Mouse (Mus musculus): ENCODE data around the gene Ltbp1. TPM values are rescaled to one million over a fixed set of nuclear protein-coding genes. Genes with fewer than 3 reads are reported as not detected.
A peak's percentile ranks its signal among the peaks of the same experiment; 100 is the strongest.

Gene Ltbp1
- polyA plus RNA-seq, 2 experiments = 83.3 to 104 TPM

DNA sequence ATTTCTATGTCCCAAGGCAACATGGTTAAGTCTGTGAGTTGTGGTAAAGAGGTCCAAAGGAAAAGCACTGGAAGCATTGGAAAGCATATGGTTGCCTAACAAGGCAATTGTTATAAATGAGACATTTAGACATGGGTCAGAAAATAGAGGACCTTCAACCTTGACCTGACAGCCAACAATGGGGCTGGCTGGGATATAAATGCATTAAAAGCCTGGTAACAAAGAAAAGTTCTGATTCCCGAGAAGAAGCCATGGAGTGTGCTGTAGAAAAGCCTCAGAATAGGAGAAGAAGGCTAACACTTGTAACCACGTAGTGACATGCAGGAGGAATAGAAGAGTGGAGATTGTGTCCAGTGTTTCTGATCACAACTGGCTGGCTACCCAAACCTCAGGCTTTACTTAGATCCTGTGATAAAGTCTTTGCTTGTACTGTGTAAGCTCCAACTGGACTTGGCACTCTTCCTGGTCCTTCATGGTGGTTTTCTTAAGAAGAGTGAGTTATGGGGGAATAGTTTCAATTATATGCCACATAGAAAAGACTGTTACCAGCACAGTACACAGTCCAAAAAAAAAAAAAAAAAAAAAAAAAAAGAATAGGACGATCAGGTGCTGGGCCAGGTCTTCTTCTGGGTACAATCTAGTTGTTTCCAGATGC is 258.1 kb downstream of the Ltbp1 start:
- no peak for TF ChIP-seq POLR2A (IDR thresholded peaks at IDR 0.05; ENCODE audit: borderline replicate concordance, extremely low read depth, insufficient read depth, insufficient read length)
- H3K27me3 ChIP-seq (ENCODE audit: control insufficient read depth, insufficient read depth, low read length) = no peaks in the 10 kb centered on the region
- no peak overlapping the region for H3K9ac ChIP-seq (ENCODE audit: low read depth, low read length, severe bottlenecking)
- H3K36me3 ChIP-seq (ENCODE audit: control insufficient read depth, insufficient read depth, low read length) = peaks cover 21% of the 10 kb centered on the region
- 0 out of 2 replicates have a peak, but pooled peaks cover 2% of the 10 kb centered on the region for H3K4me1 ChIP-seq (ENCODE audit: control insufficient read depth, insufficient read depth, low read length)
- peaks cover 5% of the 10 kb centered on the region; the same call in 1 of the 2 replicates for H3K9me3 ChIP-seq (ENCODE audit: control insufficient read depth, low read length)
- ATAC-seq (ENCODE audit: low FRiP score, low read depth) (no peak), DNase-seq (ENCODE audit: low spot score) (peak; percentile 38)
- no peak overlapping the region for H3K4me2 ChIP-seq (replicated peaks; ENCODE audit: low read depth, low read length, severe bottlenecking)
- 65% methylated on average over 3 of the region's 3 CpGs for whole genome bisulfite sequencing
- H3K4me3 ChIP-seq (replicated peaks; ENCODE audit: low read length) = no peak overlapping the region
- H3K27ac ChIP-seq (replicated peaks; ENCODE audit: low read depth, low read length) = no peak overlapping the region

DNA sequence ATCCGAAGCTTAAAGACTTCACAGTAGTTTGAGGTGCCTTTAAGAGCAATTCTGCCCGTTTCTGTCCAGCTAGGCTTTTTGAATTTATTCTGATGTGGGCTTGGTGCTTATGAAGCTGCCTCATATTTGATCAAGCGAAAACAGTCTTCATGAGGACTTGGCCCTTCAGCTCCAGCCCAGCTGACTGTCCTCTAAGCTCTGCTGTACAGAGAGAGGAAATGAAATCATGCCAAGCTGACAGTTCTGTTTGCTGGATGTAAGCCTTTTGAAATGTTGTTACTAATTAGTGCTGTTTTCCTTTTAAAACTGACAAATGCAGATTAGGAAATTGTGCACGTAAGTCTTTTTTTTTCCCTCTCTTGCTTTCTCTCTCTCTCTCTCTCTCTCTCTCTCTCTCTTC is 263.1 kb downstream of the Ltbp1 start:
- TF ChIP-seq POLR2A (IDR thresholded peaks at IDR 0.05; ENCODE audit: borderline replicate concordance, extremely low read depth, insufficient read depth, insufficient read length) = no peak
- ATAC-seq (ENCODE audit: low FRiP score, low read depth) (no peak), DNase-seq (ENCODE audit: low spot score) (no peak)

DNA sequence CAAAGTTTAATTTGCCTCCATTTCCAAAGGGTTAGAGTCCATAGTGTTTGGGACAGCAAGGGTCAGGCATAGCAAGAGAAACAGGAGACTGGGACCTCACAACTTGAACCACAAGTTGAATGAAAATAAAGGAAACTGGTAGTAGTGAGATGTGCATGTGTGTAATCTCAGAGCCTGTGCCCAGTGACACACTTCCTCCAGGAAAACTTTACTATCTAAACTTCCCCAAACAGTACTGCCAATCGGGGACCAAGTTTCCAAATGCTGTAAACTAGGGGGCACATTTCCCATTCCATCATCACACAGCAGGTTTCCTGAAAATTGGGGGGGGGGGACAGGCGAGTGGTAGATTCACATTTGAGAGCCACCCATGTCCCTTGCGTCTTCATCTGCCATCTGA is 267.1 kb downstream of the Ltbp1 start:
- TF ChIP-seq POLR2A (IDR thresholded peaks at IDR 0.05; ENCODE audit: borderline replicate concordance, extremely low read depth, insufficient read depth, insufficient read length) = no peak
- no peak for ATAC-seq (ENCODE audit: low FRiP score, low read depth)
- H3K27me3 ChIP-seq (ENCODE audit: control insufficient read depth, insufficient read depth, low read length) = no peaks in the 10 kb centered on the region
- H3K4me1 ChIP-seq (ENCODE audit: control insufficient read depth, insufficient read depth, low read length) = 0 out of 2 replicates have a peak, but pooled peaks cover 2% of the 10 kb centered on the region
- H3K9me3 ChIP-seq (ENCODE audit: control insufficient read depth, low read length) = no peaks in the 10 kb centered on the region
- no peak for DNase-seq (ENCODE audit: low spot score)
- no peak overlapping the region for H3K9ac ChIP-seq (ENCODE audit: low read depth, low read length, severe bottlenecking)
- H3K36me3 ChIP-seq (ENCODE audit: control insufficient read depth, insufficient read depth, low read length) = peaks cover 20% of the 10 kb centered on the region
- H3K4me2 ChIP-seq (replicated peaks; ENCODE audit: low read depth, low read length, severe bottlenecking) = no peak overlapping the region
- WGBS = 88% methylated on average over 3 of the region's 3 CpGs
- no peak overlapping the region for H3K27ac ChIP-seq (replicated peaks; ENCODE audit: low read depth, low read length)
- no peak overlapping the region for H3K4me3 ChIP-seq (replicated peaks; ENCODE audit: low read length)

More for the DNA sequence above, 263.1 kb downstream of the Ltbp1 start:
- Histone ChIP-seq H3K4me3 (replicated peaks; ENCODE audit: low read length) (no peak overlapping the region), H3K4me1 (ENCODE audit: control insufficient read depth, insufficient read depth, low read length) (0 out of 2 replicates have a peak, but pooled peaks cover 2% of the 10 kb centered on the region), H3K4me2 (replicated peaks; ENCODE audit: low read depth, low read length, severe bottlenecking) (no peak overlapping the region), H3K36me3 (ENCODE audit: control insufficient read depth, insufficient read depth, low read length) (peaks cover 21% of the 10 kb centered on the region; the same call in 1 of the 2 replicates), H3K27ac (replicated peaks; ENCODE audit: low read depth, low read length) (no peak overlapping the region), H3K9ac (ENCODE audit: low read depth, low read length, severe bottlenecking) (no peak overlapping the region), H3K27me3 (ENCODE audit: control insufficient read depth, insufficient read depth, low read length) (no peaks in the 10 kb centered on the region), H3K9me3 (ENCODE audit: control insufficient read depth, low read length) (peaks cover 5% of the 10 kb centered on the region; the same call in 1 of the 2 replicates)
- WGBS = 67% methylated on average over 4 of the region's 4 CpGs

DNA sequence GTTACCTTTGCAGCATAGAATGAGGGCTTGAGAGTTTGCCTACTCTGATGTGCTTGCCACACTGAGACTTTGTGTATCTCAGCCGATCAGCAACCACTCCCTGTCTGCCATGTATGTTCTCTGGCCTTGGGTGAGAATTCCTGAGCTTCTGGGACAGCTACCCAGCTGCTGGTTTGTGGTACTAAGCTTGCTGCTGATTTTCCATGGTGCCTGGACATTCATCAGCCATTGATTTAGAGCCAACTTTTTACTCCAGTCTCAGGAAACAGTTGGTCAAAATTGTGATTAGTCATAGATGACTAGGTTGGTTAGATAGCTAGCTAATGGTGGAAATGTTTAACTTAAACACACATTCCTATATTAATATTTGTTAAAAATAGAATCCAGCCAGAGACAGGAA is 267.9 kb downstream of the Ltbp1 start:
- H3K9ac ChIP-seq (ENCODE audit: low read depth, low read length, severe bottlenecking) = no peak overlapping the region
- H3K4me2 ChIP-seq (replicated peaks; ENCODE audit: low read depth, low read length, severe bottlenecking) = no peak overlapping the region
- H3K27me3 ChIP-seq (ENCODE audit: control insufficient read depth, insufficient read depth, low read length) = no peaks in the 10 kb centered on the region
- H3K4me3 ChIP-seq (replicated peaks; ENCODE audit: low read length) = no peak overlapping the region
- 95% methylated on average over 1 of the region's 1 CpGs for WGBS
- DNase-seq (ENCODE audit: low spot score) (no peak), ATAC-seq (ENCODE audit: low FRiP score, low read depth) (no peak)
- TF ChIP-seq POLR2A (IDR thresholded peaks at IDR 0.05; ENCODE audit: borderline replicate concordance, extremely low read depth, insufficient read depth, insufficient read length) = no peak
- H3K4me1 ChIP-seq (ENCODE audit: control insufficient read depth, insufficient read depth, low read length) = no peaks in the 10 kb centered on the region
- H3K36me3 ChIP-seq (ENCODE audit: control insufficient read depth, insufficient read depth, low read length) = peaks cover 20% of the 10 kb centered on the region
- no peaks in the 10 kb centered on the region for H3K9me3 ChIP-seq (ENCODE audit: control insufficient read depth, low read length)
- no peak overlapping the region for H3K27ac ChIP-seq (replicated peaks; ENCODE audit: low read depth, low read length)

DNA sequence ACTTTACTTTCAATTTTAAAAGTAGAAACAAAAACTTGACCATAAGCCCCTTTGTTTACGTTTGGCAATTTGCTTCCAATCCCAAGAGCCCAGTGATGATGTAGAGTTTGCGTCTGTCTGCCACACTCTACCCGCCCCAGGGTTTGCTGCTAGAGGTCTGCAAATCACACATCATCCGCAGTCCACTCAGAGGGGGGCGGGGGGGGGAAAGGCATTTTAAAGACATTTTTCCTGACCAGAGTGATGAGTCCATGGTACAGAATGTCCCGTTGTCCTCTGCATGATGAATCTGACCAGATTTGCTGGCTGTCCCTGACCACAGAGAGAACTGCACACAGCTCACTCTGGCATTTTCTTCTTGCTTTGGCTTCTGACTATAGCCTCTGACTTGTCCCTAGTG is 269.9 kb downstream of the Ltbp1 start:
- H3K27me3 ChIP-seq (ENCODE audit: control insufficient read depth, insufficient read depth, low read length) = no peaks in the 10 kb centered on the region
- H3K4me2 ChIP-seq (replicated peaks; ENCODE audit: low read depth, low read length, severe bottlenecking) = no peak overlapping the region
- 83% methylated on average over 6 of the region's 6 CpGs for WGBS
- H3K9ac ChIP-seq (ENCODE audit: low read depth, low read length, severe bottlenecking) = no peak overlapping the region
- peaks cover 18% of the 10 kb centered on the region for H3K36me3 ChIP-seq (ENCODE audit: control insufficient read depth, insufficient read depth, low read length)
- DNase-seq (ENCODE audit: low spot score) = no peak
- H3K27ac ChIP-seq (replicated peaks; ENCODE audit: low read depth, low read length) = no peak overlapping the region
- H3K4me1 ChIP-seq (ENCODE audit: control insufficient read depth, insufficient read depth, low read length) = no peaks in the 10 kb centered on the region
- H3K9me3 ChIP-seq (ENCODE audit: control insufficient read depth, low read length) = no peaks in the 10 kb centered on the region
- no peak overlapping the region for H3K4me3 ChIP-seq (replicated peaks; ENCODE audit: low read length)
- no peak for ATAC-seq (ENCODE audit: low FRiP score, low read depth)
- TF ChIP-seq POLR2A (IDR thresholded peaks at IDR 0.05; ENCODE audit: borderline replicate concordance, extremely low read depth, insufficient read depth, insufficient read length) = no peak
